Mouse (Mus musculus): ENCODE results near the gene Ube4b. TPM values are rescaled to one million over a fixed set of nuclear protein-coding genes. Genes with fewer than 3 reads are reported as not detected.
"Not testable (repeated sequence)": the region's sequence is repeated elsewhere in the genome, so short reads cannot be mapped to it uniquely, and the experiment has no call there.

The Ube4b gene
- total RNA-seq (2015): 42.0 and 43.2 TPM in 2 replicates
- 35.1 and 42.1 TPM in 2 replicates for total RNA-seq (2017)

DNA sequence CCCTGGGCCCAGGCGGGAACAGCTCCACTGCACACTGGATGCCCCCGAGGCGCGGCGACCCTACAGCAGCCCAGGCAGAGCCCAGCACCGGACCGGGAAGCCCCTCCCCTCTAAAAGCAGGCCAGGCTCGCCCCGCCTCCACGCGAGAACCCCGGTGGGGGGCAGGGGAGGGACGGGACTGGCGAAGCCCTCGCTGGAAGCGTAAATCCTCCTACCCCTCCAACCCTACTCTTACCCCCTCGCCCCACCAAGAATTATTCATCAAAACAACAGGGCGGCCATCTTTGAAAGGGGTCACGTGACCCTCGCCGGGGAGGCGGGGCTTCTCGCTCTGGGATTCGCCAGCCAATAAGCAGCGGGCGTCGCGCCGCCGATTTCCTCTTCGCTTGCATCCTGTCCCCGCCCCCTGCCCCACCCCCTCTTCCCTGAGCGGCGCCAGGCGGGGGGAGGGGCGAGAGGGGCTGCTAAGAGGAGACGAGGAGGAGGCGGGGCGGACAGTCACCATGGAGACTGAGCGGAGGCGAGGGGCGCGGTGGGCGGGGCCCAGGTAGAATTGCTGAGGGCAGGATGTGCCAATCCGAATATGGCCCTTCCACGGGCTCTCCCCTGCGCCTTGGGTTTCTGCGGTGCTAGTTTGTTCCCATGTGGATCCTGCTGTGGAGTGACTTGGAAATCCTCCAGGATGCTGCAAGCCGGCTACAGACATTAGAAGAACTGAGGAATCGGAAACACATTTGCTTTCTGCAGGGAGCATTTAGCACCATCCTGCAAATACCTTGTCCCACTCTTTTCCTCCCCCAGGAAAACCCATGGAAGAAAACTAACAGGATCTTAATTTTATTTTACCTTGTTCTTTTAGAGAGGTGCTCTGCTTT, at the start of gene Ube4b:
TSS of gene Ube4b (minus strand) at position 425 of the 875 bp plus-strand sequence.
- ATAC-seq (replicated peaks; ENCODE audit: poor library complexity): peak; percentile 90

DNA sequence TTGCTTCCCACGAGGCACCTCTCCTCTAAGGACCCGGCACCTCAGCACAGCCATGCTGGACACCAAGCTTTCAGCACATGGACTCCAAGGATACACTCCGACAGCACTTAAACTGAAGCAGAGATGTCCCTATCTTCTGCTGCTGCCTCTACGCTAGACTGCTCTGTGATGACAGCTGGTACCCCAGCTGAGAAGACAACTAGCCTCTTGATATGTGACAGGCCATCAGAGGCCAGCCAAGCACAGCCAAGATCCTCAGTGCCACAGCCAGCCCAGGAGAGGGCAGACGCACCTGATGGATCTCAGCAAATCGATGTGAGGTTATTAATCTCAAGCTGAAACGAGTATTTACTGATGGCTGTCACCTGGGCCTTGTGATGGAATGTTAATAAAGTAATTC, 48.5 kb upstream of the Ube4b start:
- no peak for ATAC-seq (replicated peaks; ENCODE audit: poor library complexity)

DNA sequence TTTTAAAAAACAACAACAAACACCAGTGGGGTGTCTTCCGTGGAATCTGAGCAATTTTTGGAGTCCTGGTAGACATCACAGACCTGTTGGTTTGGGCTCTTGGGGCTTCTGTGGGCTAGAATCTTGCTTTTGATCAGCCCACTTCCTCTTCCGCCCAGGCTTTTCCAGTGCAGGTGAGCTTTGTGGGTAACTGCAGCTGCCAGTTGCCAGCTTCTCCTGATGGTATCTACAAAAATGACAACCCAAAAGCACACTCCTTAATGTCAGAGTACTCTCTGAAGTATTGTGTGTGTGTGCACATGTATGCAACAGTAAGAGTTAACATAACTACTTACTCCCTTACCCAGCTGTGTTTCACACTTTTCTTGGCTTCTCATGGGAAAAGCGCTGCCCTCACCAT, 43.0 kb upstream of the Ube4b start:
- no peak for ATAC-seq (replicated peaks; ENCODE audit: poor library complexity)

DNA sequence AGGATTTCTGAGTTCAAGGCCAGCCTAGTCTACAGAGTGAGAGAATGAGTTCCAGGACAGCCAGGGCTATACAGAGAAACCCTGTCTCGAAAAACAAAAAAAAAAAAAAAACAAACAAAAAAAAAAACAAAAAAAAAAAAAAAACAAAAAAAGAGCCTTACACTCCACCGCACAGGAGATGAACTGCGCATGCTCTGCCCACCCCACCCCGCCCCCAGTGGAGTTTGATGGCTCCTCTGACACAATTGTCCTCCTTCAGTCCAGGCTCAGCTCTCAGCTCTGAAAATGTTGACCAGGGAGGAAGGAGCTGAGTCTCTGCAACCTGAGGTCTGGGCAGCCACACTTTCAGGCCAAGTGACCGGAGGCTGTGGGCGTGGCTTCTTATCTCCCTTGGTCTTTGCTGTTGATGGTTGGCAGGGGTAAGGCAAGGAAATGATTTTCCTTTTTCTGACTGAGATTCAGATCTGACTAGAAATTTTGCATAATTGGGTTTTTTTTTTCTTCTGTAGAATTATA, 36.9 kb upstream of the Ube4b start:
- no peak for ATAC-seq (replicated peaks; ENCODE audit: poor library complexity)

- peak; percentile 63 for ATAC-seq (replicated peaks; ENCODE audit: poor library complexity)
Measured at GRCm38 (mm10) chr4:149462305-149462971, 35.9 kb upstream of the Ube4b start.

DNA sequence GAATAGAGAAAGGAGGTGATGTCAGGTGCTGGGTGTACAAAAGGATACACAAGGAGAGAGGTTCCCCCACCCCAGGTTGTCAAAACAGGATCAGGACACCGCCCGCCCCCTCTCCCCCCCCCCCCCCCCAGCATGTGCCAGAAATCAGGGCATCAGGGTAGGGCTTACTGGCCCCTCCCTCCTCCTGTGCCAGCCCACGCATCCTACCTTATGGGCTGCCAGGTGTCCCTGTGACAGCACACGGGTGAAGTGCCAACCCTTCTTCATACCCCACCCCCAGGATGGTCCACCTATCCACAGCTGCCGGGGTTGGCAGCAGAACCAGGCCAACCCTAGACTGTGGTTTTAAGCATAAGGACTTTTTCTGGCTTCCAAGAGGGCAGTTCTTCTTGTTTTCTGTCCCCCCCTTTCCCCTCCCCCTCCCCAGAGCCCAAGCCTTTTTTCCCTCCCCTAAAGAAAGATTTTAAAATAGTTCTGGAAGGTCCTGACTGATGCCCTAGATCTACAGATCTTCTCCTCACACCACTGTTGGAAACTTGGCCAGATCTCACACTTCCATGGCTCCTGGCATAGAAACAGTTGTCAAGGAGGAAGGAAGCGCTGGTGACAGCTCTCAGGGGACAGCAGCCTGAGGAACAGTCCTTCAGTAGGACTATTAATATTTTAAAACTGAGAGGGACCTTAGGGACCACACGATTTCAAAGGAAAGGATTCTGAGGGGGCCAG, 35.2 kb upstream of the Ube4b start:
- ATAC-seq (replicated peaks; ENCODE audit: poor library complexity): no peak

DNA sequence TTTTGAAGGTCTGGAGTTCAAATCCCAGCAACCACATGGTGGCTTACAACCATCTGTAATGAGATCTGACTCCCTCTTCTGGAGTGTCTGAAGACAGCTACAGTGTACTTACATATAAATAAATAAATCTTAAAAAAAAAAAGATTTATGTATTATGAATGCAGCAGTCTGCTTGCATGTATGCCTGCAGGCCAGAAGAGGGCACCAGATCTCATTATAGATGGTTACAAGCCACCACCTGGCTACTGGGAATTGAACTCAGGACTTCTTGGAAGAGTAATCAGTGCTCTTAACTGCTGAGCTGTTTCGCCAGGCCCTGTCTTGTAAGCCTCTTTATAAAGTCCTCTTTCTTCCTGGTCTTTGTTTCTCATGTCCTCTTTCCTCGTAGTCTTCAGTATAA, 33.9 kb upstream of the Ube4b start:
- not testable (repeated sequence) for ATAC-seq (replicated peaks; ENCODE audit: poor library complexity)

DNA sequence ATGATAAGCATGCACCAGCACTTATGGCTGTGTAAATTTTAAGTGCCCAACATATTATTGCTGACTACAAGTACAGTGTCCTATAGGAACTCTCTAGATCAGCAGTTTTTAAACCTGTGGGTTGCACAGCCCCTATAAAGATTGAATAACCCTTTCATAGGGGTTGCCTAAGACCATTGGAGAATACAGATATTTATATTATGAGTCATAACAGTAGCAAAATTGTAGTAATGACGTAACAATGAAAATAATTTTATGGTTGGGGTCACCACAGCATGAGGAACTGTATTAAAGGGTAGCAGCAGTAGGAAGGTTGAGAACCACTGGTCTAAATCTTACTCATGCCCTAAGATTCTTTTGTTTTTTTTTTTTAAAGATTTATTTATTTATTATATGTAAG, 32.9 kb upstream of the Ube4b start:
- ATAC-seq (replicated peaks; ENCODE audit: poor library complexity): no peak

DNA sequence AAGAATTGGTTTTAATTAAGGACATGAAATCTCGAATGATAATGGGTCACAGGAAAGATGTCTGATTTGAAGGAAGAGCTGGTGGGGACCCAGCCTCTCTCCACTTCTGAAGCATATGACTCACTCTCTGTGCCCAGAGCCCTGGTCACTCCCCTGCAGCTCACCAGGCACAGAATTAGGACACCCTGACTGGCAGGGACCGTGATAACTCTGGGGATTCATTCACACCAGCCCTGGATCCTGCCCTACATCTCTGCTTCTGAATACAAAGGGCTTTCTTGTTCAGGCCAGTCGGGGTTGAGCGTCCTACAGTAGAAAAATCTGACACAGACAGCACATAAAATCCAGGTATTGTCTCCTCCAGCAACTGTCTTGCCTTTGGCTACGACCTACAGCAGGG, 32.0 kb upstream of the Ube4b start:
- ATAC-seq (replicated peaks; ENCODE audit: poor library complexity): no peak

DNA sequence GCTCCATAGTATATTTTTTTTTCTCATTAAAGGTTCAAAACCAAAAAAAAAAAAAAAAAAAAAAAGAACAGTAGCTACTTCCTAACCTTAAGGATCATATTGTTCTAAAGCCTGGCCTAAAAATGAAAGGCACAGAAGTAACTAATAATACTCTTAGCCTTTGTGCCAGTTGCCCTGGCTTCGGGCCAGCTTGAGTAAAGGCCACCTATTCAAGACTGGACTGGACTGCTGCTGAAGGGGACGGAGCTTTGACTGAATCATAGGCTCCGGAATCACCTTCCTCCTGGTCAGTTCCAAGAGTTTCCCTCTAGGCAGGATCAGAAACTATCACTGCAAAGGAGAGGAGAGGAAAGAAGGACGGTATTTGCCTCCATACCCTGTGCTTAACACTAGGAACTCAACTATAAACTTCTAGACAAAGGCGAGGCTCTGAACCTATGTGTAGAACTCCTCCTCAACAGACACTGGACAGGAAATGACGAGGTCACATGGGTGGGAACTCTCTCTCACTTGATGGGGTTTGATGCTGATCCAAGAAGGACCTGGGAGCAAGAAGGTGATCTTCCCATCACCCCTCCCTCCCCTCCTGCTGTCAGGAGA, 31.4 kb upstream of the Ube4b start:
- ATAC-seq (replicated peaks; ENCODE audit: poor library complexity): no peak

GRCm38 (mm10) chr4:149457163-149457562, 30.6 kb upstream of the Ube4b start:
- peak; percentile 66 for ATAC-seq (replicated peaks; ENCODE audit: poor library complexity)

GRCm38 (mm10) chr4:149454879-149455278, 28.3 kb upstream of the Ube4b start, which contains the start of gene Rbp7:
TSS of gene Rbp7 (minus strand) at chr4:149454978.
- ATAC-seq (replicated peaks; ENCODE audit: poor library complexity): no peak

- no peak for ATAC-seq (replicated peaks; ENCODE audit: poor library complexity)
Measured at GRCm38 (mm10) chr4:149454263-149454662, 27.7 kb upstream of the Ube4b start.

GRCm38 (mm10) chr4:149453656-149454055, 27.1 kb upstream of the Ube4b start:
- ATAC-seq (replicated peaks; ENCODE audit: poor library complexity): peak; percentile 81

- no peak for ATAC-seq (replicated peaks; ENCODE audit: poor library complexity)
Measured at GRCm38 (mm10) chr4:149450636-149451035, 24.1 kb upstream of the Ube4b start.

- ATAC-seq (replicated peaks; ENCODE audit: poor library complexity): no peak
Measured at GRCm38 (mm10) chr4:149446309-149446708, 19.8 kb upstream of the Ube4b start.

GRCm38 (mm10) chr4:149445868-149446267, 19.3 kb upstream of the Ube4b start:
- ATAC-seq (replicated peaks; ENCODE audit: poor library complexity): peak; percentile 59

- ATAC-seq (replicated peaks; ENCODE audit: poor library complexity): peak; percentile 98
Measured at GRCm38 (mm10) chr4:149444964-149445701, 18.6 kb upstream of the Ube4b start.

- ATAC-seq (replicated peaks; ENCODE audit: poor library complexity): no peak
Measured at GRCm38 (mm10) chr4:149444465-149444864, 17.9 kb upstream of the Ube4b start.

GRCm38 (mm10) chr4:149442436-149442835, 15.9 kb upstream of the Ube4b start:
- ATAC-seq (replicated peaks; ENCODE audit: poor library complexity): no peak

Data from megakaryocyte progenitor cell, adult 5-6 weeks (primary cell).